Mouse (Mus musculus) heart, adult 11 months (tissue): ENCODE data around the gene Fgfr2.

Experiments used
- DNase-seq: peaks from one replicate; pipeline ENCODE4 v3.0.0; 2022

The Fgfr2 gene

GRCm38 (mm10) chr7:130797524-130797923, 2325.6 kb downstream of the Fgfr2 start:
- no peak for DNase-seq

- no peak for DNase-seq
These were observed 2326.4 kb downstream of the Fgfr2 start for GRCm38 (mm10) chr7:130796786-130797185.

GRCm38 (mm10) chr7:130793671-130794070, 2329.5 kb downstream of the Fgfr2 start:
- DNase-seq = no peak

- DNase-seq = no peak
These were observed 2333.7 kb downstream of the Fgfr2 start for GRCm38 (mm10) chr7:130789456-130789855.

- DNase-seq = no peak
These were observed 2334.2 kb downstream of the Fgfr2 start for GRCm38 (mm10) chr7:130788950-130789349.

- DNase-seq = no peak
These were observed 2335.6 kb downstream of the Fgfr2 start for GRCm38 (mm10) chr7:130787537-130787936.

- DNase-seq = peak; percentile 89
These were observed 2336.4 kb downstream of the Fgfr2 start for GRCm38 (mm10) chr7:130786708-130787107.

- DNase-seq = no peak
These were observed 2337.1 kb downstream of the Fgfr2 start for GRCm38 (mm10) chr7:130785923-130786575.

GRCm38 (mm10) chr7:130782501-130783050, 2340.6 kb downstream of the Fgfr2 start:
- DNase-seq = peak; percentile 91

GRCm38 (mm10) chr7:130780866-130781419, 2342.2 kb downstream of the Fgfr2 start:
- DNase-seq = peak; percentile 97

- DNase-seq = peak; percentile 77
These were observed 2349.1 kb downstream of the Fgfr2 start, which contains the start of gene Btbd16 for GRCm38 (mm10) chr7:130773914-130774630. Gene Btbd16, plus strand, starts transcription at chr7:130774069.

GRCm38 (mm10) chr7:130773171-130773830, 2349.8 kb downstream of the Fgfr2 start:
- DNase-seq = peak; percentile 90

- peak; percentile 90 for DNase-seq
These were observed 2352.4 kb downstream of the Fgfr2 start for GRCm38 (mm10) chr7:130770707-130771106.

- peak; percentile 77 for DNase-seq
These were observed 2355.0 kb downstream of the Fgfr2 start for GRCm38 (mm10) chr7:130768151-130768550.

GRCm38 (mm10) chr7:130766411-130767170, 2356.6 kb downstream of the Fgfr2 start:
- peak; percentile 86 for DNase-seq

GRCm38 (mm10) chr7:130764160-130764559, 2359.0 kb downstream of the Fgfr2 start:
- DNase-seq = no peak

GRCm38 (mm10) chr7:130762071-130762897, 2360.9 kb downstream of the Fgfr2 start:
- peak; percentile 93 for DNase-seq

GRCm38 (mm10) chr7:130757326-130757865, 2365.8 kb downstream of the Fgfr2 start:
- peak; percentile 87 for DNase-seq

GRCm38 (mm10) chr7:130756343-130756835, 2366.8 kb downstream of the Fgfr2 start:
- DNase-seq = peak; percentile 86

- peak; percentile 88 for DNase-seq
These were observed 2368.4 kb downstream of the Fgfr2 start for GRCm38 (mm10) chr7:130754790-130755189.

GRCm38 (mm10) chr7:130751678-130752077, 2371.5 kb downstream of the Fgfr2 start:
- no peak for DNase-seq
